ENCODE assay signal across 8 mouse cellular contexts in genomic region chr7:82868309-82869230, GRCm38 (mm10). TPM values are rescaled to one million over a fixed set of nuclear protein-coding genes. Genes with fewer than 3 reads are reported as not detected.
DNase-seq lines count a peak whose midpoint lies in the region; ATAC-seq lines count a peak whose summit lies in the region.

No protein-coding gene starts in this region.

- WGBS in forebrain, embryonic 14.5 days, result under 1% methylated on average over 56 of the region's 56 CpGs
- under 1% methylated on average over 56 of the region's 56 CpGs for WGBS in hindbrain, embryonic 11.5 days

- no peaks in the 10 kb centered on the region for H3K9me3 ChIP-seq in forebrain, embryonic 14.5 days (replicated peaks; ENCODE audit: control insufficient read depth, low read length)
- no peaks in the 10 kb centered on the region for H3K9me3 ChIP-seq in hindbrain, embryonic 11.5 days (ENCODE audit: control insufficient read depth, low read length)

- H3K9ac ChIP-seq in forebrain, embryonic 14.5 days (ENCODE audit: low read length), result peak overlapping the region; percentile 100
- H3K9ac ChIP-seq in hindbrain, embryonic 11.5 days (ENCODE audit: low read depth, low read length), result peak overlapping the region; percentile 100

- no peak for ATAC-seq in forebrain, embryonic 14.5 days
- ATAC-seq in hindbrain, embryonic 11.5 days (ENCODE audit: low FRiP score), result no peak

- H3K4me2 ChIP-seq in forebrain, embryonic 14.5 days (ENCODE audit: low read length), result peak overlapping the region; percentile 96
- peak overlapping the region; percentile 98 for H3K4me2 ChIP-seq in hindbrain, embryonic 11.5 days (replicated peaks; ENCODE audit: low read depth, low read length)

- H3K27ac ChIP-seq in forebrain, embryonic 14.5 days (ENCODE audit: low read depth, low read length), result peak overlapping the region; percentile 100
- H3K27ac ChIP-seq in hindbrain, embryonic 11.5 days (ENCODE audit: low read depth, low read length), result peak overlapping the region; percentile 100

- peaks cover 29% of the 10 kb centered on the region for H3K36me3 ChIP-seq in forebrain, embryonic 14.5 days (ENCODE audit: control insufficient read depth, insufficient read depth, low read length)
- peaks cover 9% of the 10 kb centered on the region for H3K36me3 ChIP-seq in hindbrain, embryonic 11.5 days (ENCODE audit: control insufficient read depth, insufficient read depth, low read length)

- no peaks in the 10 kb centered on the region for H3K27me3 ChIP-seq in forebrain, embryonic 14.5 days (replicated peaks; ENCODE audit: control insufficient read depth, insufficient read depth, low read length)
- H3K27me3 ChIP-seq in hindbrain, embryonic 11.5 days (ENCODE audit: control insufficient read depth, insufficient read depth, low read length), result no peaks in the 10 kb centered on the region

- H3K4me1 ChIP-seq in forebrain, embryonic 14.5 days (ENCODE audit: control insufficient read depth, insufficient read depth, low read length), result peaks cover 10% of the 10 kb centered on the region
- H3K4me1 ChIP-seq in hindbrain, embryonic 11.5 days (replicated peaks; ENCODE audit: control insufficient read depth, insufficient read depth, low read length), result no peaks in the 10 kb centered on the region; the same call in 1 of the 2 replicates

- H3K4me3 ChIP-seq in forebrain, embryonic 14.5 days (ENCODE audit: low read depth, low read length), result peak overlapping the region; percentile 99
- H3K4me3 ChIP-seq in hindbrain, embryonic 11.5 days (ENCODE audit: low read depth, low read length), result peak overlapping the region; percentile 100

- peak; percentile 38 for DNase-seq in MN1 (ENCODE audit: low spot score)
- peak; percentile 51 for DNase-seq in brain, embryonic 18.5 days (ENCODE audit: low read depth, low spot score)
- peak; percentile 81 for DNase-seq in forebrain, embryonic 14.5 days (ENCODE audit: low spot score)
- DNase-seq in hindbrain, embryonic 11.5 days (ENCODE audit: low spot score), result peak; percentile 71
- DNase-seq in left cerebral cortex, adult 18-20 months (ENCODE audit: low spot score in 2 of 2), result peak; percentile 21 to 54
- peak; percentile 28 for DNase-seq in lung, postnatal 36 days
- peak; percentile 52 for DNase-seq in right cerebral cortex, postnatal 14 days
- no peak for DNase-seq in adipocyte (ENCODE audit: low spot score)

RNA-seq across cellular contexts. Expression of gene Mex3b, which starts 1.4 kb away (rescaled TPM):
- 53.1 and 54.2 TPM in 2 replicates for polyA plus RNA-seq in forebrain, embryonic 14.5 days (2014; fragmentation: Nextera tagmentation; extraction: Ambion mirVana)
- polyA plus RNA-seq in hindbrain, embryonic 11.5 days (2014; fragmentation: Nextera tagmentation; extraction: Ambion mirVana), result 36.3 and 36.5 TPM in 2 replicates
- total RNA-seq in left cerebral cortex, adult 18-20 months (2021), result 10 to 100 TPM; 18.7 to 20.2 TPM
